Mouse (Mus musculus) lung, embryonic 16.5 days (tissue): ENCODE measurements around the gene Rab29. TPM values are rescaled to one million over a fixed set of nuclear protein-coding genes. Genes with fewer than 3 reads are reported as not detected.

ENCODE experiments used
- ATAC-seq: fragments of 200-750 bp; cut with Nextera tagmentation; 2 replicates; pipeline ENCODE4 v1.8.0; 2017; ENCODE audit warnings: low read depth, mild to moderate bottlenecking, moderate library complexity
- H3K27ac ChIP-seq: fragments of 300-500 bp; sonication (generic); 2 replicates; pipeline ENCODE4 v1.5.1; 2014; ENCODE audit warnings: mild to moderate bottlenecking, control low read depth, low read length
- H3K27me3 ChIP-seq: fragments of 300-500 bp; sonication (generic); 2 replicates; pipeline ENCODE4 v1.6.1; 2014; ENCODE audit warnings: low read depth, low read length, mixed read lengths; ENCODE audit not compliant: control insufficient read depth, insufficient read depth
- H3K36me3 ChIP-seq: fragments of 300-500 bp; sonication (generic); 2 replicates; pipeline ENCODE4 v1.6.1; 2014; ENCODE audit warnings: low read length; ENCODE audit not compliant: control insufficient read depth, insufficient read depth
- H3K4me1 ChIP-seq: fragments of 300-500 bp; sonication (generic); replicated peaks from 2 replicates; pipeline ENCODE4 v1.6.1; 2014; ENCODE audit warnings: low read length, mixed read lengths; ENCODE audit not compliant: control insufficient read depth, insufficient read depth
- H3K4me2 ChIP-seq: fragments of 300-500 bp; sonication (generic); 2 replicates; pipeline ENCODE4 v1.6.1; 2014; ENCODE audit warnings: low read depth, low read length, control low read depth
- H3K4me3 ChIP-seq: fragments of 300-500 bp; sonication (generic); 2 replicates; pipeline ENCODE4 v1.5.1; 2014; ENCODE audit warnings: mild to moderate bottlenecking, low read length, control low read depth
- H3K9ac ChIP-seq: fragments of 300-500 bp; sonication (generic); 2 replicates; pipeline ENCODE4 v1.6.1; 2014; ENCODE audit warnings: low read length, control low read depth
- H3K9me3 ChIP-seq: fragments of 300-500 bp; sonication (generic); 2 replicates; pipeline ENCODE4 v1.6.1; 2016; ENCODE audit warnings: low read length; ENCODE audit not compliant: control insufficient read depth
- WGBS: fragments of 180-500 bp; shearing (Covaris S2); extraction: QIAGEN DNeasy Blood & Tissue Kit; methylation state at CpG from one replicate; pipeline ENCODE4 v1.1.7; 2014; 5-methylcytosine and 5-hydroxymethylcytosine counted together
- polyA plus RNA-seq: library from polyadenylated mRNA; unstranded; fragments of >200 nt; fragmentation: Nextera tagmentation; extraction: Ambion mirVana; gene quantifications from 2 replicates; pipeline ENCODE4 v1.2.1, GENCODE M21; 2015

The Rab29 gene
- polyA plus RNA-seq, 1 experiment from 2014 or later: 24.0 TPM

DNA sequence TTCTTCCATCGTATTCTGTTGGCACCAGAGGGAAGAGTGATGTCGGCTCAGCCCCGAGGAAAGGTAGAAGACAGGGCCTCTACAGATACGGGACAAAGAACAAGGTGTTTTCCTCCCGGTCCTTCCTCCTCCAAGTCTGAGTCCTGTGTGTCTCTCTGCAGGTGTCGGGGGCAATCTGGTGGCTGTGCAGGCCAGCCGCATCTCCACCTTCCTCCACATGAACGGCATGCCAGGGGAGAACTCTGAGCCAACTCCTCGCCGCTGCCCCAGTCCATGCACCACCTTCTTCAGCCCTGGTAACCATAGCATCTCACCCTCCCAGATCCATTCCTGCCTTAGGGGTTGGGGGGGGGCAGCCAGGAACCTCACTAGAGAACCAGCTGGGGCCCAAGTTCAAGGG lies 23.3 kb upstream of the Rab29 start:
- Histone ChIP-seq H3K27ac (no peak overlapping the region), H3K27me3 (no peaks in the 10 kb centered on the region), H3K4me3 (no peak overlapping the region), H3K9me3 (no peaks in the 10 kb centered on the region), H3K4me1 (no peaks in the 10 kb centered on the region), H3K36me3 (peaks cover 17% of the 10 kb centered on the region), H3K9ac (no peak overlapping the region), H3K4me2 (no peak overlapping the region)
- no peak for ATAC-seq
- 94% methylated on average over 10 of the region's 10 CpGs for WGBS

DNA sequence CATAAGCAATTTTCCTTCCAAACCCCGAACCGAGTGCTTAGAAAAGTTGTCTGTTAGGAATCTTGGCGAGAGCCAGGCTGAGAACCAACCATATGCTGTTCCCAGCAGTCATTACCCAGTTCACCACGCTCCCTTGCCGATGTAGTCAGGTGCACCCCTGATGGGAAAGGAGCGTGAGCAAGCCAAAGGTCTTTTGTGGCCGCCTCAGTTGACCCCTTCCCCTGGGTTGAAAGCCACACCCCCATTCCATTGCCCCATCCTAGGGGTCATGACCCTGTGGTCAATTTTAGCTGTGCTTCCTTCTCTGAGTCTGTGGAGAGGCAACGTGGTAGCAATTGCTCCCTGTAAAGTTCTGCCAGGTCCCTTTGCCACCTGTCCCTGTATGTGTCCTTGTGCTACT lies 22.1 kb upstream of the Rab29 start:
- no peak overlapping the region for H3K4me2 ChIP-seq
- no peak overlapping the region for H3K9ac ChIP-seq
- WGBS: 77% methylated on average over 8 of the region's 8 CpGs
- no peak for ATAC-seq
- H3K4me1 ChIP-seq: no peaks in the 10 kb centered on the region
- no peaks in the 10 kb centered on the region for H3K9me3 ChIP-seq
- H3K4me3 ChIP-seq: no peak overlapping the region
- peaks cover 17% of the 10 kb centered on the region for H3K36me3 ChIP-seq
- no peak overlapping the region for H3K27ac ChIP-seq
- no peaks in the 10 kb centered on the region for H3K27me3 ChIP-seq

DNA sequence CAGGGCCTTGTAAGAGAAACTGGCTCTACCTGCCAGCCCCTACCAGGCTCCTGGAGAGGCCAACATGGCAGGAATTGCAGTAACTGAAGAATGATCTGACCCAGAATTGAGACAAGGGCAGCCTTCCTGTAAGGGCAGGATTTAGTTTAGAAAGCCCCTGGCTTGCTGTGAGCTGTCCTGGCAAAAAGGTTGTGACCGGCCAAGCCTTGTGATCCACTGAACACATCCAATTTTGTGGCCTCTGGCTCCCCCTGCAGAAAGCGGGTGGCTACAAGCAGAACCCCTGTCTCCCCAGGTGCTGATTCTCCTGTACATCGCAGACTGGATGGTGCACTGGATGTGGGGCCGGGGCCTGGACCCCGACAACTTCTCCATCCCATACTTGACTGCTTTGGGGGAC lies 20.8 kb upstream of the Rab29 start:
- H3K9ac ChIP-seq: no peak overlapping the region
- H3K27ac ChIP-seq: no peak overlapping the region
- no peaks in the 10 kb centered on the region for H3K27me3 ChIP-seq
- H3K9me3 ChIP-seq: no peaks in the 10 kb centered on the region
- no peak overlapping the region for H3K4me3 ChIP-seq
- no peaks in the 10 kb centered on the region for H3K4me1 ChIP-seq
- peaks cover 14% of the 10 kb centered on the region for H3K36me3 ChIP-seq
- WGBS: 74% methylated on average over 5 of the region's 5 CpGs
- 0 out of 2 replicates have a peak, but pooled peaks have one; percentile 20 for ATAC-seq
- H3K4me2 ChIP-seq: no peak overlapping the region

DNA sequence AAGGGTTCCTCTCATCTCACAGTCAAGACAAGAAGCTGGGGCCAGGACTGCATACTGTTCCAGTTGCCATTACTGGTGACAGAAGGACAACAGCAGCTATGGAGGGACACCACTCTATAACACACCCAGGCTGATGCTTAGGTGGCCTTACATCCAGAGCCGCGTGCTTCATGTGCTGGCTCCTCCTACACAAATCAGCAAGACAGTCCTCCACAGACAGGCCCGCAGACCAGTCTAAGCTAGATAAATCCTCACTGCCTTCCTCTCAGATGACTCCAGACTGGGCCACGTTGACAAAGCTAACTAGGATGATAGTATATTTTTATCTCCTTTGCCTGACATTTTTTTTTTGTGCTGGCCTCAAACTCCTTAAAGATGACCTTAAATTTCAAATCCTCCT lies 5.2 kb upstream of the Rab29 start:
- WGBS: 75% methylated on average over 4 of the region's 4 CpGs
- Histone ChIP-seq H3K9ac (no peak overlapping the region), H3K9me3 (no peaks in the 10 kb centered on the region), H3K27me3 (no peaks in the 10 kb centered on the region), H3K4me1 (no peaks in the 10 kb centered on the region), H3K4me2 (no peak overlapping the region), H3K4me3 (no peak overlapping the region), H3K27ac (no peak overlapping the region), H3K36me3 (no peaks in the 10 kb centered on the region)
- no peak for ATAC-seq

DNA sequence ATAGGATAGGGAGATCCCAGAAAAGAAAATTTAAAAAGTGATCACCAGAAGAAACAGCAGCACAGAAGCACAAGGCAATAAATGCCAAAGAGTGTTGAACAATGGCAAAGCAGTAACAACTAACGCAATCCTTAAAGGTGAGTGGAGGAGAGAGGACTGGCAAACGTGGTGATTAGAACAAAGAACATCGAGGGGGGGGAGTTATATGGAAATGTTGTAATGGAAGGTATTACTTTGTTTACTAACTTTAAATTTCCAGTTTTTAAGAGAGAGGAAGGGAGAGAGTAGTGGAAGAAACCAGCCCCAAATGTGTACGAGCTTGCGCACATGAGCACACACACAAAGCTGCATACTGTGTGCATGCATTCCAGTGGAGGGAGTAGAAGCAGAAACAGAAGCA lies 1.4 kb upstream of the Rab29 start:
- no peak overlapping the region for H3K9ac ChIP-seq
- 79% methylated on average over 5 of the region's 5 CpGs for WGBS
- peaks cover 3% of the 10 kb centered on the region for H3K4me1 ChIP-seq
- H3K4me2 ChIP-seq: no peak overlapping the region
- H3K27ac ChIP-seq: no peak overlapping the region
- no peak for ATAC-seq
- no peak overlapping the region for H3K4me3 ChIP-seq
- no peaks in the 10 kb centered on the region for H3K27me3 ChIP-seq
- no peaks in the 10 kb centered on the region for H3K9me3 ChIP-seq
- H3K36me3 ChIP-seq: no peaks in the 10 kb centered on the region; the same call in 1 of the 2 replicates

DNA sequence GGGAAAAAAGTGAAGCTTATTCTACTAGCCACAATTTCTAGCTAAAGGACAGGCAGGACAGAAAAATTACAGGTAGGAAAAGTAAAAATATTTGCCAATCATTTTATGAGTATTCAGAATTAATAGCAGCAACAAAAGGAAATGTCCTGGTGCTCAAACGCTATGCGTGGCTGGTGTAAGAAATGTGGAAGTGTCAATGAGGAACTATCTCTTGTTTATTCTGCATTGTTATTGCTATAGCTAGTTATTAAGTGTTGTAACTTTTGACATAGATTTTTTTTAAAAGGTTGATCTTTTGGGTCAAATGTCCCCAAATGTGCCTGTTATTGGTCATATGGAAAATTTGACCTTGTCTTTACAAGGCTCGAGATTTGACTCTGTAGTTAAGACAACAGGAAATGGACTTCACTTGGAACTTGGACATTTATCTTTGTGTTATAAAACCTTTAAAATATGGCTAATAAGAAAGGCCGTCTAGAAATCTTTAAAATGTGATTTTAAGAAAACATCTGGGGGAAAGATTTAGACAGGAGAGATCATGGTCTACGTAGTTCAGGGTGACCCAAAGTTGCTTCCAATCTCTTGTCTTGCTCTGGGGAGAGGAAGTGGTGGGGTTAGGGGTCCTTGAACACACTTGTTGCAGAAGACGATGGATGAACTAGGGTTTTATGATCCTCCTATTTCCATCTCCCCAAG lies 572 bp upstream of the Rab29 start:
- Histone ChIP-seq H3K27me3 (no peaks in the 10 kb centered on the region), H3K4me3 (peak overlapping the region; percentile 73; the same call in 1 of the 2 replicates)

DNA sequence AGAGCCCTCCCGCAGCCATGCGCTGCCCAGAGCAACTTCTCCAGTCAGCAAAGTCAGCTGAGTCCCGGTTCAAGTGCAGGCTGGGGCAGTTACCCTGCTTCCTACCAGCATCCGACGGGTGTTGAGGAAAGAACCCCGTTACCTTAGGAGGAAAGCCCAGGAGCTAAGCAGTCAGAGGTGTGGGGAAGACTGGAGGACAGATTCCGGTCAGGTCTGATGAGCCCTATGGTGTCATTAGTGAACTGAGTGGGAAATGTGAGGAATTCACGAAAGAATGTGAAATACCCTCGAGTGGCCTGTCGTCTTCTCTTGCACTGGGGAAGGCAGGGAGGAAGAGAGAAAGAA lies 894 bp downstream of the Rab29 start:
- H3K4me3 ChIP-seq: peak overlapping the region; percentile 73
- peak overlapping the region; percentile 66 for H3K4me2 ChIP-seq
- ATAC-seq: peak; percentile 37
- no peaks in the 10 kb centered on the region for H3K9me3 ChIP-seq
- H3K9ac ChIP-seq: peak overlapping the region; percentile 76
- no peaks in the 10 kb centered on the region for H3K27me3 ChIP-seq
- no peak overlapping the region for H3K27ac ChIP-seq
- WGBS: 11% methylated on average over 10 of the region's 10 CpGs
- H3K4me1 ChIP-seq: peaks cover 3% of the 10 kb centered on the region
- H3K36me3 ChIP-seq: no peaks in the 10 kb centered on the region; the same call in 1 of the 2 replicates

More for the DNA sequence above, 572 bp upstream of the Rab29 start:
- ATAC-seq: no peak
- Histone ChIP-seq H3K9me3 (no peaks in the 10 kb centered on the region), H3K36me3 (no peaks in the 10 kb centered on the region; the same call in 1 of the 2 replicates), H3K4me2 (0 out of 2 replicates have a peak overlapping the region, but pooled peaks have one; percentile 24), H3K27ac (no peak overlapping the region), H3K9ac (no peak overlapping the region), H3K4me1 (peaks cover 3% of the 10 kb centered on the region)
- 69% methylated on average over 6 of the region's 6 CpGs for WGBS

DNA sequence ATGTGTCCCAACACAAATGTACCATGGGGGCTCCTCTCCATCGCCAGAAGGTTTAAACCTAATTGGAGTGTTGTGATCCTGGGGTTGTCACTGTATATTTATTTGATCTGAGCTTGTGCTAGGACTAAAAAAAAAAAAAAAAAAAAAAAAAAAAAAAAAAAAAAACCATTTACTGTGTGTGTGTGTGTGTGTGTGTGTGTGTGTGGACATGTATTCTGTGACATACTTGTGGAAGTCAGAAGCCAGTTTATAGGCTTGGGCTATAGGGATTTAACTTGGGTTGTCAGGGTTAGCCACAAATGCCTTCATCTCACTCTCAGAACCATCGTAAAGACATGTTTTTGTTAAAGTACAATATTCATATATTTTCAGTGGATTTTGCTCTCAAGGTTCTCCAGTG lies 2.5 kb downstream of the Rab29 start:
- Histone ChIP-seq H3K27ac (no peak overlapping the region), H3K9ac (no peak overlapping the region), H3K4me1 (peaks cover 3% of the 10 kb centered on the region), H3K36me3 (no peaks in the 10 kb centered on the region; the same call in 1 of the 2 replicates), H3K4me2 (no peak overlapping the region), H3K9me3 (no peaks in the 10 kb centered on the region), H3K27me3 (no peaks in the 10 kb centered on the region), H3K4me3 (no peak overlapping the region)
- no peak for ATAC-seq
- 84% methylated on average over 2 of the region's 2 CpGs for WGBS

DNA sequence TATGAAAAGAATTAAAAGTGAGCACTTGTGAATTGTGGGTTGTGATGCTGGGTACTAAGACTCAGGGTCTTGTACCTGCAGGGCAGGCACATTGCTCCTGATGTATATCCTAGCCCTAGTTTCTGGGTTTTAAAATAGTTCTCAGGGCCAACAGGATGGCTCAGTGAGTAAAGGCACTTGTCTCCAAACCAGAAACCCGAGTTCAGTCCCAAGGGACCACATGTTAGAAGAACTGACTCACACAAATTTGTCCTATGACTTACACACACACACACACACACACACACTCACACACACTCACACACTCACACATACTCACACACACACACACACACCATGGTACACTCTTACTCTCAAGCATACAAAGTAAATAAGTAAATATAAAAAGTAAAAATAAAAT lies 5.8 kb downstream of the Rab29 start:
- Histone ChIP-seq H3K4me1 (peaks cover 2% of the 10 kb centered on the region), H3K27ac (no peak overlapping the region), H3K9me3 (no peaks in the 10 kb centered on the region), H3K4me2 (no peak overlapping the region), H3K27me3 (no peaks in the 10 kb centered on the region), H3K4me3 (no peak overlapping the region), H3K36me3 (no peaks in the 10 kb centered on the region; the same call in 1 of the 2 replicates), H3K9ac (no peak overlapping the region)
- no peak for ATAC-seq
- 57% methylated on average over 1 of the region's 1 CpGs for WGBS
